ENCODE assay signal across 17 mouse cellular contexts in genomic region chr11:14611859-14612258, GRCm38 (mm10). TPM values are rescaled to one million over a fixed set of nuclear protein-coding genes. Genes with fewer than 3 reads are reported as not detected.
"Had no signal": no experiment of that assay in that cellular context is flagged by ENCODE, and none has a peak within 500 bp of the region (broad histone marks: within the 10 kb centered on the region; RNA-seq: fewer than 3 reads in every experiment).

No protein-coding gene starts in this region.

- DNase-seq: retina, postnatal 1 day; right cerebral cortex, adult 18-20 months; right cerebral cortex, postnatal 14 days; right cerebral cortex, postnatal 25 days; right cerebral cortex, postnatal 4 days; spleen, adult 18-20 months; thymus, adult 18-20 months; thymus, adult 2 months; thymus, postnatal 14 days; thymus, postnatal 25 days; thymus, postnatal 36 days; thymus, postnatal 4 days had no signal

- H3K4me3 ChIP-seq: neural tube, embryonic 13.5 days; neural tube, embryonic 15.5 days; stomach, embryonic 15.5 days had no signal

- H3K27ac ChIP-seq: neural tube, embryonic 13.5 days; neural tube, embryonic 15.5 days; stomach, embryonic 15.5 days; stomach, postnatal 0 days had no signal

RNA-seq across cellular contexts. Expression of gene Pom121l12, which starts 12.8 kb away (rescaled TPM):
- total RNA-seq: neutrophil, adult 5-6 weeks had no signal
